Mouse (Mus musculus) erythroblast, adult 5-6 weeks (primary cell): Measurements from ENCODE around the gene Scn10a. TPM values are rescaled to one million over a fixed set of nuclear protein-coding genes. Genes with fewer than 3 reads are reported as not detected.

Experiments used
- ATAC-seq: replicated peaks from 2 replicates; pipeline ENCODE4 v1.8.0; 2016; ENCODE audit warnings: moderate number of reproducible peaks, mild to moderate bottlenecking, moderate TSS enrichment, inconsistent platforms; ENCODE audit not compliant: poor library complexity, low FRiP score, severe bottlenecking
- total RNA-seq, 2 experiments: library from RNA; stranded (forward) in 1 of 2; stranded (reverse) in 1 of 2; fragments of 150-400 nt in 1 of 2; fragments of 200-764, 138-1000 nt in 1 of 2; gene quantifications; 2 replicates each; pipeline versions ENCODE4 v1.2.3 to v1.2.4; 2015 to 2017; ENCODE audit warnings: low replicate concordance in 2 of 2

The Scn10a gene
- total RNA-seq, 2 experiments from 2014 or later: not detected

DNA sequence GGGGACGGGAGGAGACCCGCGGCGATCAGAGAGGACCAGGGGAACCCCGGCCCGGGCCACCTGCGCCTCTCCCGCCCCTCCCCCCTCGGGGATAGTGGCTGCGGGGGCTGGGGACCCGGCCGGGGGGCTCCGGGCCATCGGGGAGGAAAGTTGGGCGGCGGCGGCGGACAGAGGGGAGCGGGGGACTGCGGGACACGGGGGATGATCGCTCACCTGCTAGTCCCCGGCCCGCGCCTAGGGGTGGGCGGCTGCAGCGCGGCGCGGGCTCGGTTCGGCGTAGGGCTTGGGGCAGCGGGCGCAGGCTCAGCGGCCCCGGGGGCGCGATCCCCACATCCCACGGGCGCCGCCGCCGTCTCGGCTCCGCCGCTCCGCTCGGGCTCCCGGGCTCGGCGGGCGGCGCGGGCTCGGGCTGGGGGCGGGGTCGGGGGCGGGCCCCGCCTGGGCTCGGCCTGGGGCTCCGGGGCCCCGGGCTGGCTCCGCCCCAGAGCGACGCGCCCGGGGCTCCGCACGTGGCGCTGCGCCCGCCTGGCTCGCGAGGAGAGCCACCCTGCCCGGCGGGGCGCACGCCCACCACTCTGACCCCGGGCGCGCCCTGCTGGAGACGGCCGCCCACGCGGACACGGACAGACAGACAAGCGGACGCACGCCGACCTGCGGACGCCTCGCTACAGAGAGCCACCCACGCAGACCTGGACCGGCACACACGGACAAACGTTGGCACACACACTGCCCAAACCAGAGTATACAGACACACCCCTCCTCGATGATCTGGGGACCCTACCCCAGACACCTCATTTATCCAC lies 140.3 kb downstream of the Scn10a start, which contains the start of gene Scn5a:
TSS of gene Scn5a (minus strand) at position 381 of the 803 bp plus-strand sequence.
- ATAC-seq: no peak

DNA sequence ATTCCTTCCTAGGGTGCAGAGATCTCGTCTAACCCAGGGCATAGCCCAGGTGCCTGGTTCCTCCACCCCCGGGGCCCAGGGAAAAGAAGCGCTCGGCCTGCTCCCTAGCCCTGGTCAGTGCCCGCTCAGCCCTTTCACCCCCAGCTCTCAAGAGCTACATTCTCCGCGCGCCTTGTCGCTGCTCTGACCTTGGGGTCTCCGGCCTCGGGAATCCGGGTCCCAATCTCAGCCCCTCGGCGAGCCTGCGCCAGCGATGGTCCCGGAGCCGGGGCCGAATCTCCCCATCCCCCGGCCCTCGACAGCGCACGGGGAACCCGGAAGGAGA lies 140.8 kb downstream of the Scn10a start:
- ATAC-seq: no peak

GRCm38 (mm10) chr9:119576977-119577376 lies 142.1 kb downstream of the Scn10a start:
- no peak for ATAC-seq

- no peak for ATAC-seq
Measured at GRCm38 (mm10) chr9:119575732-119576131, 143.4 kb downstream of the Scn10a start.

GRCm38 (mm10) chr9:119574366-119574765 lies 144.8 kb downstream of the Scn10a start:
- no peak for ATAC-seq

GRCm38 (mm10) chr9:119573009-119573408 lies 146.1 kb downstream of the Scn10a start:
- ATAC-seq: no peak

DNA sequence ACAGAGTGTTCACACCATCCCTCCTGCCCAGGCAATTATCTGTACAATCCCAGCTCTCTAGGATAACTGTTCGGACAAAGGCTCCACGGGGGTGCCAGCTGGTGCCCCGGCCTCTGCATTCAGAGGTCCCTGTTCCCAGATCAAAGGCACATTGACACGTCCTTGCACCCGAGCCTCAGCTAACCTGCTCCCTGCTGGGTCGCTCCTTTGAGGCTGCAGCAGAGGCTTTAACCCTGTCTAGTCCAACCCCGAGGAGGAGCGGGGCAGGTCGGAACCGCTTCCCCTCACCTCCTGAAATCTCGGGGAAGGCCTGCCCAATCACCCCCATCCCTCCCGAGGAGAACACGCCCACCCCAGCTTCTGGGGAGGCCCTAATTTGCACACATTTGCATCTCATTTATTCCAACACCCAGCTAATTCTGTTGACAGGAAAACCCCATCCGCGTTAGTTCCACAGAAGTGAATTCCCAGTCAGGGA lies 147.7 kb downstream of the Scn10a start:
- no peak for ATAC-seq

- ATAC-seq: no peak
Measured at GRCm38 (mm10) chr9:119570652-119571051, 148.5 kb downstream of the Scn10a start.

GRCm38 (mm10) chr9:119568732-119569131 lies 150.4 kb downstream of the Scn10a start:
- no peak for ATAC-seq

DNA sequence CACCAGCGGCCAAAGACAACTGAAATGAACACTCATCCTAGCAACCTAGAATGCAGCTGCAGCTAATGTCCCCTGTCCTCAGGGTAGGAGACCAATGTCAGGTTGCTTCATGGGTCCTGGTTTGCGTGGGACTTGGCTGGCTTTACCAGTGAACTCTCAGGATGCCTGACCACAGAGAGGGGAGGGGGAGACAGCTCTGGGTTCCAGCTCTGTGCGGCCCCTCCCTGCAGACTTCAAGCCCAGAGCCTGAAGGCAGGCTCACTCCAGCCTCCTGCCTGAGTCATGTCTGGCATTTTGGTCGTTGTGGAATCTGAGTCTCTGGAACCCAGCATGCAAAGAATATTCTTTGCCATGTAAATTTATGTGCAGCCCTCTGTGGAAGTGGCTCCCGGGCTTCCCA lies 151.3 kb downstream of the Scn10a start:
- no peak for ATAC-seq

DNA sequence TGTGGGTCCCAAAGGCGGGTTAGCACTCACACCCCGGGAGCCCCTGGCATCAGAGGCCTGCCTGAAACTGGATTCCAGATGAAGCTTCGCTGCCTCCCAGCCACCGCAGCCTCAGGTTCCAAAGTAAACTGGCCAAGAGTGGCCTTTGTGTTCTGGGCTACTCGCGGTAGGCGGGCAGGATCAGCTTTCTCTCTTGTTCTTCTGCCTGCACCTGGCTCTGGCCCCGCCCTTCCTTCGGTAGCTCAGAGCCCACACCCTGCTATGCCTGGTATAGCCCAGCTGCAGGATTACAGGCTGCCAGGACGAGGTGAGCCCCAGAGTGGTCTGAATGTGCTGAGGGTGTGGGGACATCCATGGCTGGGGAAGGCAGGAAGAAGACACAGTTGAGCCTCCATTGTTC lies 152.9 kb downstream of the Scn10a start:
- ATAC-seq: no peak

- ATAC-seq: no peak
Measured at GRCm38 (mm10) chr9:119564803-119565202, 154.3 kb downstream of the Scn10a start.

DNA sequence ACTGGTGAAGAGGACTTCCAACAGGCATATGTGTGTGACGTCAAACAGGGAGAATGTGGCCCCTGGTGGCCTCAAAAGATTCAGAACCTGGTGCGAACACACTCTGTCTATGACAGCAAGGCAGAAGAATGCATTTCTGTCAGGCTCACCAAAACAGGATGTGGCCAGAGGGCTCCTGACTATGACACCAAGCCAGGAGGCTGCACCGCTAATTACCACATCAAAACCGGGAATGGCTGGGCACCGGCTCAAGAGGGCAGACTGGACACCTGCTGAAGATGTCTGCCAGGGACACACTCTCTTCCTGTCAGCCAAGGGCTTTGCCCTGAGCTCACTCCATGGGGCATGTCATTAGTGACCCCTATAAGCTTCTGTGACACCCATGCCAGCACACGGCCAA lies 155.5 kb downstream of the Scn10a start:
- ATAC-seq: no peak

GRCm38 (mm10) chr9:119562256-119562655 lies 156.9 kb downstream of the Scn10a start:
- ATAC-seq: no peak

- ATAC-seq: no peak
Measured at GRCm38 (mm10) chr9:119561746-119562145, 157.4 kb downstream of the Scn10a start.

- no peak for ATAC-seq
Measured at GRCm38 (mm10) chr9:119559537-119560276, 159.4 kb downstream of the Scn10a start.

Other genes with a start within 250 kb of the Scn10a start
- gene Scn5a, start 140.3 kb downstream of the Scn10a start, total RNA-seq (2015; ENCODE audit: low replicate concordance): not detected in 2 replicates
- not detected in 2 replicates for gene Scn5a, start 140.3 kb downstream of the Scn10a start, total RNA-seq (2017; ENCODE audit: low replicate concordance)
- gene Scn11a, start 106.1 kb upstream of the Scn10a start, total RNA-seq (2015; ENCODE audit: low replicate concordance): not detected in 2 replicates
- gene Scn11a, start 106.1 kb upstream of the Scn10a start, total RNA-seq (2017; ENCODE audit: low replicate concordance): not detected in 2 replicates
- 31.3 and 85.3 TPM in 2 replicates for gene Wdr48, start 175.6 kb upstream of the Scn10a start, total RNA-seq (2015; ENCODE audit: low replicate concordance)
- 23.1 and 25.5 TPM in 2 replicates for gene Wdr48, start 175.6 kb upstream of the Scn10a start, total RNA-seq (2017; ENCODE audit: low replicate concordance)
- gene Gorasp1, start 218.2 kb upstream of the Scn10a start, total RNA-seq (2015; ENCODE audit: low replicate concordance): 1.0 and 3.5 TPM in 2 replicates
- 0.56 and 2.7 TPM in 2 replicates for gene Gorasp1, start 218.2 kb upstream of the Scn10a start, total RNA-seq (2017; ENCODE audit: low replicate concordance)
- 0.77 and 2.5 TPM in 2 replicates for gene Ttc21a, start 218.3 kb upstream of the Scn10a start, total RNA-seq (2015; ENCODE audit: low replicate concordance)
- gene Ttc21a, start 218.3 kb upstream of the Scn10a start, total RNA-seq (2017; ENCODE audit: low replicate concordance): 1.2 and 2.0 TPM in 2 replicates